Mouse (Mus musculus) cortical plate, adult 2 months (tissue): ENCODE measurements around the gene Fcgr2b. TPM values are rescaled to one million over a fixed set of nuclear protein-coding genes. Genes with fewer than 3 reads are reported as not detected.
"Not testable (repeated sequence)": the region's sequence is repeated elsewhere in the genome, so short reads cannot be mapped to it uniquely, and the experiment has no call there.

Experiments used
- H3K27ac ChIP-seq: fragments of 200-500 bp; 2 replicates; pipeline ENCODE4 v1.5.1; 2012; ENCODE audit warnings: low read length, control low read depth, inconsistent platforms; ENCODE audit not compliant: insufficient read depth
- H3K4me1 ChIP-seq: fragments of 200-500 bp; 2 replicates; pipeline ENCODE4 v1.6.1; 2011; ENCODE audit warnings: low read length; ENCODE audit not compliant: control insufficient read depth, insufficient read depth
- H3K4me3 ChIP-seq: fragments of 200-500 bp; 2 replicates; pipeline ENCODE4 v1.5.1; 2011; ENCODE audit warnings: mild to moderate bottlenecking, low read length, control low read depth; ENCODE audit not compliant: insufficient read depth
- CTCF ChIP-seq: fragments of 200-500 bp; IDR thresholded peaks from 2 replicates; pipeline ENCODE4 v1.5.1; 2011; ENCODE audit warnings: mild to moderate bottlenecking, control low read depth, low read length; ENCODE audit not compliant: insufficient read depth; ENCODE audit errors: extremely low read depth
- POLR2A ChIP-seq: fragments of 200-500 bp; IDR thresholded peaks from 2 replicates; pipeline ENCODE4 v1.6.1; 2011; ENCODE audit warnings: mild to moderate bottlenecking, low read length, control low read depth; ENCODE audit not compliant: insufficient read depth; ENCODE audit errors: extremely low read depth
- polyA plus RNA-seq: library from polyadenylated mRNA; depleted of rRNA; stranded (reverse); fragments of >200 nt; gene quantifications from 2 replicates; pipeline ENCODE4 v1.2.3, GENCODE M21; 2012

Fcgr2b gene
- polyA plus RNA-seq, 1 experiment: 6.4 TPM

- no peaks in the 10 kb centered on the region for H3K4me1 ChIP-seq
- TF ChIP-seq POLR2A (no peak), CTCF (no peak)
- no peak overlapping the region for H3K4me3 ChIP-seq
- H3K27ac ChIP-seq: no peak overlapping the region
Observed at GRCm38 (mm10) chr1:170962301-170962700, 14.0 kb downstream of the Fcgr2b start.

DNA sequence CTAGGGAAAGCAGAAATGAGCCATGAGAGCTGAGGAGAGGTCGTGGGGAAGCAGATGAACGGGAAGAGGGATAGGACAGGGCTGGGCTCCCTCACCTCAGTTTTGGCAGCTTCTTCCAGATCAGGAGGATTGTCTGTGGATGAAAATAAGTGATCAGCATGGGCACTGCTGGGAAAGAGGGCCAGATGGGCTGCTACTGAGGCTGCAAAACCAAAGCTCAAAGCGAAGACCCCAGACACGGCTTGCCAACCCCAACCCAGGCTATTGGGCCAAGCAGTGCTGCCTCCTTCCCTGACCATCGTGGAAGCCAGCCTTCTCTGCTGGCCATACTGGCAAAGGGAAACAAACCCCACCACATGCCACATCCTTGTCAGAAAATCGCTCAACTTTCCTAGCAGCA, 15.2 kb downstream of the Fcgr2b start:
- no peak for TF ChIP-seq CTCF
- TF ChIP-seq POLR2A: no peak
- Histone ChIP-seq H3K4me1 (no peaks in the 10 kb centered on the region), H3K4me3 (no peak overlapping the region), H3K27ac (no peak overlapping the region)

- Histone ChIP-seq H3K27ac (no peak overlapping the region), H3K4me1 (no peaks in the 10 kb centered on the region), H3K4me3 (no peak overlapping the region)
- TF ChIP-seq POLR2A (no peak), CTCF (no peak)
Observed at GRCm38 (mm10) chr1:170959791-170960190, 16.6 kb downstream of the Fcgr2b start.

DNA sequence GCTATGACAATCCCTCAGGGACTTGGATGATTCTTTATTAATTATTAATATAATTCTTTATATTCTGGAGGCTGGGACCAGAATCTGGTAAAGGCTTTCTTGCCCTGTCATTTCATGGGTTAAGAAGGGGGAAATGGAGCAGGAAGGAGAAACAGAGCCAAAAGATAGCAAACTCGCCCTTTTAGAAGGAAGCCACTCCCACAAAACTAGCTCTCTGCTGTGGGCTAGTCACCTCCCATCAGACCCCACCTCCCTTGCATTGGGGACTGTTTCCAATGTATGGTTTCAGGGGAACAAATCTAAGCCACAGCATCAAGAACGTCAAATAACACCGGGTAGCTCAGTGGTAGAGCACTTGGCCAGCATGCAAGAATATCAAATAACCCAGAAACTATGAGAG, 18.1 kb downstream of the Fcgr2b start:
- no peak overlapping the region for H3K27ac ChIP-seq
- H3K4me1 ChIP-seq: no peaks in the 10 kb centered on the region
- TF ChIP-seq POLR2A (no peak), CTCF (no peak)
- H3K4me3 ChIP-seq: no peak overlapping the region

- no peak overlapping the region for H3K4me3 ChIP-seq
- no peaks in the 10 kb centered on the region for H3K4me1 ChIP-seq
- no peak for TF ChIP-seq POLR2A
- no peak for TF ChIP-seq CTCF
- no peak overlapping the region for H3K27ac ChIP-seq
Observed at GRCm38 (mm10) chr1:170953192-170953591, 23.2 kb downstream of the Fcgr2b start.

GRCm38 (mm10) chr1:170950772-170951171, 25.6 kb downstream of the Fcgr2b start:
- Histone ChIP-seq H3K27ac (no peak overlapping the region), H3K4me1 (no peaks in the 10 kb centered on the region), H3K4me3 (no peak overlapping the region)
- TF ChIP-seq CTCF (no peak), POLR2A (no peak)

- H3K4me1 ChIP-seq: not testable (repeated sequence)
Observed at GRCm38 (mm10) chr1:170944908-170945307, 31.4 kb downstream of the Fcgr2b start.

DNA sequence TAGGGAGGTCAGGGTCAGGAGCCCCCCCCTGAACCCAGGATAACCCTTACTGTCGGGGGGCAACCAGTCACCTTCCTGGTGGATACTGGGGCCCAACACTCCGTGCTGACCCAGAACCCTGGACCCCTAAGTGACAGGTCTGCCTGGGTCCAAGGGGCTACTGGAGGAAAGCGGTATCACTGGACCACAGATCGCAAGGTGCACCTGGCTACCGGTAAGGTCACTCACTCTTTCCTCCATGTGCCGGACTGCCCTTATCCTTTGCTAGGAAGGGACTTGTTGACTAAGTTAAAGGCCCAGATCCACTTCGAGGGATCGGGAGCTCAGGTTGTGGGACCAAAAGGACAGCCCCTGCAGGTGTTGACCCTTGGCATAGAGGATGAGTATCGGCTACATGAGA, 32.2 kb downstream of the Fcgr2b start:
- H3K27ac ChIP-seq, H3K4me3 ChIP-seq, H3K4me1 ChIP-seq: not testable (repeated sequence)

More at GRCm38 (mm10) chr1:170944908-170945307, 31.4 kb downstream of the Fcgr2b start:
- not testable (repeated sequence) for H3K4me3 ChIP-seq, H3K27ac ChIP-seq

GRCm38 (mm10) chr1:170939255-170939654, 37.1 kb downstream of the Fcgr2b start:
- Histone ChIP-seq H3K27ac (no peak overlapping the region), H3K4me3 (no peak overlapping the region), H3K4me1 (no peaks in the 10 kb centered on the region)
- TF ChIP-seq CTCF: no peak
- no peak for TF ChIP-seq POLR2A

- H3K4me1 ChIP-seq: no peaks in the 10 kb centered on the region
- no peak for TF ChIP-seq POLR2A
- TF ChIP-seq CTCF: no peak
- H3K27ac ChIP-seq: no peak overlapping the region
- no peak overlapping the region for H3K4me3 ChIP-seq
Observed at GRCm38 (mm10) chr1:170934383-170934782, 42.0 kb downstream of the Fcgr2b start.

DNA sequence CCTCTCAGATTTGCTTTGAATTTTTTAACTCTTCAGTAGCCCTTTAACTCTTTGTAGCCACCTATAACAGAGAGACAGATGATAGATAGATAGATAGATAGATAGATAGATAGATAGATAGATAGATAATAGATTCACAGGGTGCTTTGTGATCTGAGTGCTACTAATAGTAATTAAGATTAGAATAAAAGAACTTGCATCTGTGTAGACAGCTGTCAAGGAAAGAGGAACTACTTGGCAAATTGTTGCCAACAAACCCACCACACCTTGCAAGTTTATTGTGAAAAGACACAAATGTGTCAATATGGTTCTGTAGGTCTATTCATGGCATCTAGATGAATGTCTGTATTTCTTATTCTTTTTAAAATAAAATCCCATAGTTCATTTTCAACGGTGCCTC, 42.4 kb downstream of the Fcgr2b start:
- no peak overlapping the region for H3K27ac ChIP-seq
- H3K4me1 ChIP-seq: no peaks in the 10 kb centered on the region
- no peak overlapping the region for H3K4me3 ChIP-seq
- TF ChIP-seq CTCF (no peak), POLR2A (no peak)
